Mouse (Mus musculus): ENCODE measurements around the gene Slc39a11.

Gene Slc39a11

GRCm38 (mm10) chr11:113544017-113544640, 105.8 kb downstream of the Slc39a11 start:
- no peak for DNase-seq (ENCODE audit: low spot score in 2 of 2)

GRCm38 (mm10) chr11:113541073-113541472, 108.8 kb downstream of the Slc39a11 start:
- no peak for DNase-seq (ENCODE audit: low spot score in 2 of 2)

DNA sequence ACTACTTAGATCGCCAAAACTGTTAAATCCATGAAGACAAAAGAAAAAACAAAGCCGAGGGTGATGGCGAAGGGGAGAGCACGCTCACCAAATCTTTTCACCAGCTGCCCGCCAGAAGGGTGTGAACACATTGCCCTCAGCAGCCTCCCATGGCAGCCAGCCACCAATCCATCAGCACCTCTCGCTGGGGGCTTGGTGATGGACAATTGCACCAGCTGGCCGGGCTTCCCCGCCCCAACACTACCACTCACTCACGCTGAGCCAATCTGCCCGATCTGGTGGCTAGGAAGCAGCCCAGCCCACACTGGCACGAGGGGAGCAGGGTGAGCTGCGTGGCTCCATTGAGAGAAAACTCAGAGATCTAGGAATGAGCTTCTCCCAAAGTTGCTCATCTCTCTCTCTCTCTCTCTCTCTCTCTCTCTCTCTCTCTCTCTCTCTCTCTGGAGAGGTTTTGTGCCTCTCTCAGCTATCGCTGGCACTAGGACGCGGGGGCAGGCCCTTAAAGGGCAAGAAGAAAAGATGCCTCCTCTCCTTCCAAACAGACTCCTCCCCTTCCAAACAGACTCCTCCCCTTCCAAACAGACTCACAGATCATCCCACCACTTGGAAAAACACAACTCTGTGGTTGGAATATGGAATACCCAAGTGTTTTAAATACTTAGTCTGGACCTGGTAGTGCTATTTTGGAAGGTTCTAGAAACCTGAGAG, 110.2 kb downstream of the Slc39a11 start:
- DNase-seq (ENCODE audit: low spot score in 2 of 2): peak; percentile 82 to 84

DNA sequence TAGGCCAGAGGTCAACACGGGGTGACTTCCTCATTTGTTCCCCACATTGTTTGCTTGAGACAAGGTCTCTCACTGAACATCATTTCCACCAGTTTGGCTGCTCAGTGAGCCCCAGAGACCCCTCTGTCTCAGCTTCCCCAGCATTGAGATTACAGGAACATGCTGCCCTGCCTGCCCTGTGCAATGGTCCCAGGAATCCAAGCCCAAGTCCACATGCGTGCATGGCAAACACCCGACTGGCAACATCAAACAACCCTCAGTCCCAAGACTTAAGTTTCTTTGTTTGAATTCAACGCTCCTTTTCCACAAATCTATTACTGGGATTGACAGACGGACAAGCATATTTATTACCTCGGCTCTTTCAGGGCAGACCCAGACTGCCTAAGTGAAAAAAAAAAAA, 110.8 kb downstream of the Slc39a11 start:
- no peak for DNase-seq (ENCODE audit: low spot score in 2 of 2)

DNA sequence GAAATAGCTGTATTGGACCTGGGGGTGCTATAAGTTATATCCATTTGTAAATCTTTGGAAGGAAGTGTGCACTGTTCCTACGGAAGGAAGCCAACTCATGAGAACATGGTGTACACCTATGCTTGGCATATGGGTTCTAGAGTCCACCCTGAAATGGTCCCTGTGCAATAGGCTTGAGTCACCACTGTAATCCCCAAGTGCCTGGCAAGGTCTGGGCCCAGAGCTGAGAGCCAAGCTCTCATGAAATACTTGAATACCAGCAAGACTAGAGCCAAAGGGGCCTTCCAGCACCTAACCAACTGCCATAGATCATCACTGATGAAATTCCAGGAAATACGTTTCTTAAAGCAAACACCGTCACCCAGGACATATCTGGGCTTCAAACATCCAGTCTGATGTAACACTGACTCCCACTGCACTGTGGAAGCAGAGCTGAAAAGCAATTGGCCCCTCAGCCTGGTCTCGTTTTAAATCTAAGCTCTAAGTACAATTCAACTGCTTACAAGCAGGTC, 111.4 kb downstream of the Slc39a11 start:
- no peak for DNase-seq (ENCODE audit: low spot score in 2 of 2)

- no peak for DNase-seq (ENCODE audit: low spot score in 2 of 2)
Measured at GRCm38 (mm10) chr11:113537715-113538114, 112.2 kb downstream of the Slc39a11 start.

DNA sequence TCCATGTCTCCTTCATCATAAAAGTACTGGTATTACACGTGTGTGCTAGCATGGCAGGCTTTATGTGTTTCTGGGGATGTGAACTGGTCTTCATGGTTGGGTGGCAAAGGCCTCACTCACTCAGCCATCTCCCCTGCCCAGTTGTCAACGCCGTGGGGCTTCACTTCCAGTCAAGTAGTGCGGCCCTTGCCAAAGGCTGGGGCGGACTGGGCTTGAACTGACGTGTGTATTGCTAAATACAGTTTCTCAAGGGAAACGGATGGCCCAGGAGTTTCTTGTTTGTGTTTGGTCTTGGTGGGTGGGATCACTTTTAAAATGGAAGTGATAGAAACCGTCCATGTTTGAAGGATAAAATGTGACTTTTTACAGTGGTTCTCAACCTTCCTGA, 112.7 kb downstream of the Slc39a11 start:
- no peak for DNase-seq (ENCODE audit: low spot score in 2 of 2)

- DNase-seq (ENCODE audit: low spot score in 2 of 2): no peak
Measured at GRCm38 (mm10) chr11:113536308-113537198, 113.3 kb downstream of the Slc39a11 start.

GRCm38 (mm10) chr11:113534341-113534740, 115.5 kb downstream of the Slc39a11 start:
- no peak for DNase-seq (ENCODE audit: low spot score in 2 of 2)

GRCm38 (mm10) chr11:113533931-113534330, 115.9 kb downstream of the Slc39a11 start:
- DNase-seq (ENCODE audit: low spot score in 2 of 2): no peak

DNA sequence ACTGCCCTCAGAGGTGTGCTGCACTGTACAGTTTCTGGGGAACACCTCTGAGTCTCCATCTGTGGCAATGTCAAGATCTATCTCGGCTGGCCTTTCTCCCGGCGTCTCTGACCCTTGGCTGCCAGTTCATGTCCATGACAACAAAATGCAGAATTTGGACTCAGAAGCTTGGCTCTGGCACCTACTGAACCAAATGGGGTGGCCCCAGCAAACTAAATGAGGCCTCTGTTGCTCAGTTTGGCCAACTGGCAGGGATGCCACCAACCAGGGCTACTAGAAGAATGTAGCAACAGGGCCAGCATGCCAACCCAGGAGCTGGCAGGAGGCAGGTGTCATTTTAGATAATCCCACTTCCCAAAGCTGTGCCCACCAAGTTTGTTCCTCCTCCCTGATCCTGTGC, 121.5 kb downstream of the Slc39a11 start:
- DNase-seq (ENCODE audit: low spot score in 2 of 2): peak; percentile 46 to 53

DNA sequence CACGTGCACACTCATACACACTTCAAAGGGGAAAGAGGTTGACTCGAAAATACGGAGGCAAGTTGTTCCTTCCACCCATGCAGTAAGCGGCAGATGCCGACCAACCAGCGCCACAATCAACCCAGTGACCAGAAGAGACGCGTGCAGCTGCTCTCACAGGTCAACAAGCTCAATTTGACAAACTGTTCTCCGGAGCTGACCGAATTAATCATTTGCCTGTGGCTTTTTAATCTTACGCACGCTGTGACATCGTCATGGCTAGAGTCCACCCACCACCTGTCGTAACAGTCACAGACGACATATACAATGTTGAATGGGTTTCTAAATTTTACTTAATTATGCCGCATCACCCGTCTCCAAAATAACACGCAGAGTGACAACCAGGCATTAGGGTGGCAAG, 124.1 kb downstream of the Slc39a11 start:
- DNase-seq (ENCODE audit: low spot score in 2 of 2): no peak

DNA sequence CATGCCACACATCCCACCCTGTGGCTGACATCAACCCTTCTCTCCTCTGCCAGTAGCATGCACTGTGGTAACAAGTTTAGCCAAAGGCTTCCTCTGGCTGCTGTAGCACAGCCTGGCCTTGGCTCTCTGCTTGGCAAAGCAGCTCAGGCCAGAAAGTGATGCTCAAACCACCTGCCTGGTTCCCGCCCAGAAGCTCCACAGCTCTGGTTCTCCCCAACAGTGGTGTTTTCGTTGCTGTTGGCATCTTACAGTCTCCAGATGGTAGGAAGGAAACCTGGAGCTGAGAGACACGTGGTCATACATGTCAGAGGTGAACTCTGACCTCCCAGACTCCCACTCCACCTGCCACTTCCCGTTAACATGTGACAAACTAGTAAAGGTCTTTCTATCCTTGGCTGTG, 127.2 kb downstream of the Slc39a11 start:
- DNase-seq (ENCODE audit: low spot score in 2 of 2): no peak

GRCm38 (mm10) chr11:113521469-113522190, 128.2 kb downstream of the Slc39a11 start:
- DNase-seq (ENCODE audit: low spot score in 2 of 2): no peak

- no peak for DNase-seq (ENCODE audit: low spot score in 2 of 2)
Measured at GRCm38 (mm10) chr11:113520851-113521461, 128.9 kb downstream of the Slc39a11 start.

DNA sequence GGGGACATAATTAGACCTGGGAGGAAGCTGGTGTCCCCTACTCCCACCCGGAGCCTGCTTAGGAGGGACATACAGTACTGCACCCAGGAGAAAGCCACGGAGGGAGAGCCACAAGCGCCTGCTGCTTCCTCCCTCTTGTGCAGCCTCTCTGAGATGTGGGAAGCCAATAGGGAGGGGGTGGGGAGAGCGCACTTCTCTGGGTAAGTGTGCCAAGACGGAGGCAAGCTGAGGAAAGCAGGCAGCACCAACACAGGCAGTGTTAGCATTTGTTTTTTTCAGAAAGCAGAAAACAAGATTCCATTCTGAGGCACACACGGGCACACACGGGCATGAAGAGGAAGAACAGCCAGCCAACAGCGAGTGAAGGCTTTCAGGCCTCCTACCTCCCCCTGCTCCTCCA, 129.5 kb downstream of the Slc39a11 start:
- DNase-seq (ENCODE audit: low spot score in 2 of 2): peak; percentile 38 to 53

GRCm38 (mm10) chr11:113519973-113520372, 129.9 kb downstream of the Slc39a11 start:
- DNase-seq (ENCODE audit: low spot score in 2 of 2): no peak

DNA sequence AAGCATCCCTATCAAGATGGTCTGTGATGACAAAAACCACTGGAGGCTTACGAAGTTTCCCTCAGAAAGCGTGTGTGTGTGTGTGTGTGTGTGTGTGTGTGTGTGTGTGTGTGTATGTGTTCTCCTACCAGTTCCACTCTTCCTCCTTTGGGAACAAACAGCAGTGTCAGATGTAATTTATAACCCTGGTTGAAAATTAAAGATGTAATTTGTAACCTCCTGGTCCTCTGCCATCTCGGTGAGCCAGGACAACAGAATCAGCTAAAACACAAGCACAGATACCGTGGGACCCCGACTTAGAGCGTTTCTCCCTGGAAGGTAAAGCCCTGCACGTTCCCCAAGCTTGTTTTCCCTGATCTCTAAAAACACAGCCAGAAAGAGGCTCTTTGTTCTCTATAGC, 131.7 kb downstream of the Slc39a11 start:
- no peak for DNase-seq (ENCODE audit: low spot score in 2 of 2)

- DNase-seq (ENCODE audit: low spot score in 2 of 2): no peak
Measured at GRCm38 (mm10) chr11:113516156-113516555, 133.7 kb downstream of the Slc39a11 start.

GRCm38 (mm10) chr11:113512976-113513375, 136.9 kb downstream of the Slc39a11 start:
- DNase-seq (ENCODE audit: low spot score in 2 of 2): no peak

- no peak for DNase-seq (ENCODE audit: low spot score in 2 of 2)
Measured at GRCm38 (mm10) chr11:113512150-113512549, 137.7 kb downstream of the Slc39a11 start.

Measured in right cerebral cortex, postnatal 10 days (tissue).